Mouse (Mus musculus) spleen, adult 2 months (tissue): ENCODE data around the gene Ift46. TPM values are rescaled to one million over a fixed set of nuclear protein-coding genes. Genes with fewer than 3 reads are reported as not detected.

Experiments used
- DNase-seq, 2 experiments: peaks; one replicate each; pipeline versions ENCODE4 v3.0.0 to v3.0.0-alpha.2; 2012 to 2021; ENCODE audit warnings: low spot score in 2 of 2, low read depth in 1 of 2
- H3K27ac ChIP-seq: fragments of 200-500 bp; 2 replicates; pipeline ENCODE4 v1.5.1; 2012; ENCODE audit warnings: low read length, inconsistent platforms; ENCODE audit not compliant: insufficient read depth
- H3K27me3 ChIP-seq: fragments of 200-500 bp; 2 replicates; pipeline ENCODE4 v1.6.1; 2012; ENCODE audit warnings: mild to moderate bottlenecking, moderate library complexity, low read length, inconsistent platforms; ENCODE audit not compliant: control insufficient read depth, insufficient read depth
- H3K36me3 ChIP-seq: fragments of 200-500 bp; 2 replicates; pipeline ENCODE4 v1.6.1; 2012; ENCODE audit warnings: mild to moderate bottlenecking, low read length, inconsistent platforms; ENCODE audit not compliant: control insufficient read depth, insufficient read depth
- H3K4me1 ChIP-seq: fragments of 200-500 bp; 2 replicates; pipeline ENCODE4 v1.6.1; 2011; ENCODE audit warnings: inconsistent platforms; ENCODE audit not compliant: control insufficient read depth, insufficient read depth, insufficient read length
- H3K4me3 ChIP-seq: fragments of 200-500 bp; 2 replicates; pipeline ENCODE4 v1.5.1; 2011; ENCODE audit warnings: mild to moderate bottlenecking, inconsistent platforms; ENCODE audit not compliant: insufficient read depth, insufficient read length; ENCODE audit errors: extremely low read depth
- CTCF ChIP-seq: fragments of 200-500 bp; IDR thresholded peaks from 2 replicates; pipeline ENCODE4 v1.5.1; 2011; ENCODE audit warnings: mild to moderate bottlenecking, inconsistent platforms; ENCODE audit not compliant: insufficient read depth, insufficient read length, insufficient replicate concordance; ENCODE audit errors: extremely low read depth
- POLR2A ChIP-seq: fragments of 200-500 bp; IDR thresholded peaks from 2 replicates; pipeline ENCODE4 v1.6.1; 2011; ENCODE audit warnings: low read depth, low read length, inconsistent platforms
- WGBS: fragments of 180-500 bp; shearing (Covaris S2); methylation state at CpG from one replicate; pipeline ENCODE4 v1.1.7; 2018; 5-methylcytosine and 5-hydroxymethylcytosine counted together
- polyA plus RNA-seq: library from polyadenylated mRNA; depleted of rRNA; stranded (reverse); fragments of >200 nt; gene quantifications from 2 replicates; pipeline ENCODE4 v1.2.3, GENCODE M21; 2012

The Ift46 gene
- polyA plus RNA-seq, 1 experiment = 22.1 TPM

DNA sequence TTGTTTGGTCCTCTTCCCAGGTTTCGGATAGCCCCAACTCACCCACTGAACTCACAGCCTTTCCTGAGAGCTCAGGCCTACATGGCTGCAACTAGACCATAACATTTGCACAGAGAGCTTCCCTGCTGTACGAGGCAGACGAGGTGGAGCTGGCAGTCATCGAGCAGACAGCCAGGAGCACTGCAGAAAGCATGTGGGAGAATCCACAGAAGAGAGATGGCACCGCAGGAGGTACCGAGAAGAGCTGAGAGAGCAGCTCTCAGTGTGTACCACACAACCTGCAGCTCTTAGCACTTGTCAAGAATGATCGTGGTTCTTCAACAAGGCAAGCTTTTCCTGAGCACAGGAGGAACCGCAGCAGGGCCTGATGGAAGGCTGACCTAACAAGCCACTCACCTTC, 46.5 kb downstream of the Ift46 start:
- Histone ChIP-seq H3K27ac (no peak overlapping the region), H3K36me3 (peaks cover 71% of the 10 kb centered on the region), H3K27me3 (no peaks in the 10 kb centered on the region), H3K4me1 (no peaks in the 10 kb centered on the region), H3K4me3 (no peak overlapping the region)
- WGBS = 95% methylated on average over 8 of the region's 8 CpGs
- DNase-seq = no peak
- no peak for TF ChIP-seq CTCF
- TF ChIP-seq POLR2A = no peak

DNA sequence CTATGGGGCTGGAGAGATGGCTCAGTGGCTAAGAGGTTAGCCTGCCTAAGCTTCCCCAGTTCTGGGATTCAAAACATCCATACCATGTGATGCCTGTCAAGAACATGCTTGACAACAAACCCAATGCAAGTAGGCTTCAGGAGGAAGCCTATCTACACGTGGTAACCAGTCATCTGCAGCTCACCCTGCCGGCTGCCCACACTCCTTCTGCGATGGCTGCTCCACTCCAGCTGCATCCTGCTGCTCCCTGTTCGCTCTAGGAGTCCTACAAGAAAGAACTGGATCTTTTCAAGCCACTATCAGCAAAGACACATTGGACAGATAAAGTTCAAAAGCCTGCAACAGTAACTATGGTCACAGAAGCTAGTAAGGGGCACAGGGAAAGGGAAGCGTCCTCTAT, 49.8 kb downstream of the Ift46 start:
- Histone ChIP-seq H3K4me1 (no peaks in the 10 kb centered on the region), H3K4me3 (no peak overlapping the region), H3K27me3 (no peaks in the 10 kb centered on the region), H3K27ac (no peak overlapping the region), H3K36me3 (peaks cover 83% of the 10 kb centered on the region)
- WGBS = 82% methylated on average over 5 of the region's 5 CpGs
- DNase-seq = no peak
- no peak for TF ChIP-seq POLR2A
- no peak for TF ChIP-seq CTCF

GRCm38 (mm10) chr9:44819920-44820827, 52.5 kb downstream of the Ift46 start:
- Histone ChIP-seq H3K4me3 (no peak overlapping the region), H3K36me3 (peaks cover 82% of the 10 kb centered on the region), H3K27me3 (no peaks in the 10 kb centered on the region), H3K27ac (no peak overlapping the region), H3K4me1 (no peaks in the 10 kb centered on the region)
- DNase-seq = no peak
- WGBS = 92% methylated on average over 15 of the region's 15 CpGs
- TF ChIP-seq POLR2A = no peak

- WGBS = 96% methylated on average over 7 of the region's 7 CpGs
Measured at GRCm38 (mm10) chr9:44826660-44827059, 59.0 kb downstream of the Ift46 start.

GRCm38 (mm10) chr9:44828944-44829343, 61.2 kb downstream of the Ift46 start:
- Histone ChIP-seq H3K36me3 (peaks cover 49% of the 10 kb centered on the region), H3K4me3 (no peak overlapping the region), H3K4me1 (no peaks in the 10 kb centered on the region), H3K27me3 (no peaks in the 10 kb centered on the region), H3K27ac (no peak overlapping the region)
- TF ChIP-seq CTCF = no peak
- TF ChIP-seq POLR2A = no peak
- 93% methylated on average over 11 of the region's 11 CpGs for WGBS
- no peak for DNase-seq

More at GRCm38 (mm10) chr9:44826660-44827059, 59.0 kb downstream of the Ift46 start:
- H3K36me3 ChIP-seq = peaks cover 55% of the 10 kb centered on the region
- no peak for DNase-seq
- H3K27ac ChIP-seq = no peak overlapping the region
- no peaks in the 10 kb centered on the region for H3K4me1 ChIP-seq
- no peak overlapping the region for H3K4me3 ChIP-seq
- TF ChIP-seq CTCF (no peak), POLR2A (no peak)
- H3K27me3 ChIP-seq = no peaks in the 10 kb centered on the region

GRCm38 (mm10) chr9:44830506-44830905, 62.8 kb downstream of the Ift46 start:
- Histone ChIP-seq H3K27me3 (no peaks in the 10 kb centered on the region), H3K4me3 (no peak overlapping the region), H3K4me1 (no peaks in the 10 kb centered on the region), H3K36me3 (peaks cover 48% of the 10 kb centered on the region), H3K27ac (no peak overlapping the region)
- 71% methylated on average over 2 of the region's 2 CpGs for WGBS
- DNase-seq = no peak
- TF ChIP-seq CTCF (no peak), POLR2A (no peak)

DNA sequence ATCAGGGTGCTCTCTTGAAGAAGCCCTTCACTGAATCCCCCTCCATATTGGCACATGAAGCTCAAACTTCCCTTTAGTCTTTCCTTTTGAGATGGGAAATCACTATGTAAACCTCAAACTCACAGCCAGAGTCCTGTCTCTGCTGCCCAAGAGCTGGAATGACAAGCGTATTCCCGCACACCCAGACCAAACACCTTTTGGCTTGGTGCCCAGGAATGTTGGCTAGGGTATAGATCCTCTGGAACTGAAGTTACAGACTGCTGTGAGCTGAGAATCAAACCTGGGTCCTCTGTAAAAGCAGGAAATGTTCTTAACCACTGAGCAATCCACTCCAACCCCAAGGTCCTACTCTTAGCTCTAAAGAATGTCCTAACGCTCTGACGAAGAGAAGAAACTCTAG, 64.6 kb downstream of the Ift46 start:
- Histone ChIP-seq H3K27me3 (no peaks in the 10 kb centered on the region), H3K36me3 (peaks cover 43% of the 10 kb centered on the region), H3K4me3 (no peak overlapping the region), H3K27ac (no peak overlapping the region), H3K4me1 (no peaks in the 10 kb centered on the region)
- WGBS = 96% methylated on average over 4 of the region's 4 CpGs
- TF ChIP-seq POLR2A (no peak), CTCF (no peak)
- no peak for DNase-seq
